Mouse (Mus musculus): ENCODE results near the gene Ryr3.

DNA sequence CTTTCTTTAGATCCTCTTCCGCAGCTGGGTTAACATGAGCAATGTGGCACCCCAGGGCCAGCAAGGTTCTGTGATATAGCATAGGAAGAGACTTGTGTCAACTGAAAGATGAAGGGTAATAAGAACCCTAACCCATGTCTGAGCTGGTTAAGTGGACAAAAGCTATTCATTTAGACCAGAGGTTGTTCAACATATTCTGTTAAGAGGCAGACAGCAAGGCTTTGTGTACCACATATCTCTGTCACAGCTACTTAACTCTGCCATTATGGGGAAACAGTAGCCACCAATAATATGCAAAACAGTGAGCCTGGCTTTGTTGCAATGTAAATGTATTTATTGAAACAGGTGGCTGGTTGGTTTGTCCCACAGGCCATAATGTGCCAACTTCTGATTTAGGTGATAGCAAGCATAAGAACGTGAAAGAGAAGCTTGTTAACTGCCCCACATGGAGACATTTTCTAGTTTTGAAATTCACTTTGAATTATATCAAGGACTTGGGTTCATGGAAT is 350.8 kb downstream of the Ryr3 start:
- TF ChIP-seq CEBPB (IDR thresholded peaks at IDR 0.05; ENCODE audit: insufficient read depth, poor library complexity, severe bottlenecking) = no peak
- TF ChIP-seq POLR2A (IDR thresholded peaks at IDR 0.05; ENCODE audit: insufficient read length, low read depth) = no peak

Measured in myocyte (in vitro differentiated cells).